Mouse (Mus musculus): ENCODE measurements around the gene Dpp9. TPM values are rescaled to one million over a fixed set of nuclear protein-coding genes. Genes with fewer than 3 reads are reported as not detected.
A peak's percentile ranks its signal among the peaks of the same experiment; 100 is the strongest.

Dpp9 gene
- total RNA-seq, 4 experiments from 2014 or later: 42.6 to 51.1 (median 46.6) TPM

DNA sequence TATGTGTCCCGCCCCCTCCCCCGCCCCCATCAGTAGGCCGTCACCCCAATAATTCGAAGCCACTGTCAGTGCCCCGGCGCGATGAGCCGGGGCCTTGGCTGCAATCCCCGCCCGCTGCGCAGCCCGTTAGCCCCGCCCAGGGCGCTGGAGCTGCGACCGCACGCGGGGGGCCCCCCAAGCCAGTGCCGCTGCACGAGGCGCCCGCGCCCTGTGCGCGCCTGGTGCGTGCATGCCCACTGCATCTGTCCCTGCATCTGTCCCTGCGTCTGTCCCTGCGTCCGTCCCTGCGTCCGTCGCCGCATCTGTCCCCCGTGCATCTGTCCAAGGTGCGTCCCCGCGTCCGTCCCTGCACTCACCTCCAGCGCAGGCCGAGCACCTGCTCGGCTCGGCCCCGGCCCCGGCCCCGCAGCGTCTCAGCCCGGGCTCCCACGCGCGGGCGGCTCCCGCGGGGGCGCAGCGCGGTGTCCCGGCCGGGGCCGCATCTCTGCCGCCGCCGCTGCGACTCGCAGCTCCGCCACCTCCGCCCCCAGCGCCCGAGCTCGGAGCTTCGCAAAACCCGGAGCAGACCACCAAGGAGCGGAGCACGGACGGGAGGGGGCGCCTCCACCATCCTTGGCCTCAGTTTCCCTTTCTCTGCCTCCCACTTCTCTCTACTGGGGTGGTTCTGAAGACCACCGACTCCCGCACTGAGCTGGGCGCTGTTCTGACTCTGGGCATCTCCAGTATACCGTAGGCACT lies 78.7 kb downstream of the Dpp9 start, which contains the start of gene Sema6b:
Gene Sema6b, minus strand, starts transcription at position 486 of the 738 bp plus-strand sequence.
- no peak for DNase-seq (ENCODE audit: low spot score)

DNA sequence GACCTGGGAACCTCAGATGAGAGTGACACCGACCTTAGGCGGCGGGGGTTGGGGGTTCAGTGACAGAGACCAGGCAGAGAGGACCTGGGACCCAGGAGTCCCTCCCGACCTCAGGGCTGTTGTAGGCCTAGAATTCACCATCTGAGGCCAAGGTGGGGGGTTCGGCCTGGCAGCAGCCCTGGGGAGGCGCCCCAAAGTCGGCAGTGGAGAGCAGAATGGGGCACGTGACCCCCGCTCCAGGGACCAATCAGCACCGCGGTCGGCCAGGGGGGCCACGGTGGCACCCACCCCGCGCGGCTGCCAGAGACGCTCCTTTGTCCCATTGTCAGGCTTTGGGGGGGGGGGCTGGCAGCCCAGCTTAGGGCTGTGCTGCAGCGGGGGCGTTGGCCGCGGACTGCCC lies 79.3 kb downstream of the Dpp9 start:
- no peak for DNase-seq (ENCODE audit: low spot score)

DNA sequence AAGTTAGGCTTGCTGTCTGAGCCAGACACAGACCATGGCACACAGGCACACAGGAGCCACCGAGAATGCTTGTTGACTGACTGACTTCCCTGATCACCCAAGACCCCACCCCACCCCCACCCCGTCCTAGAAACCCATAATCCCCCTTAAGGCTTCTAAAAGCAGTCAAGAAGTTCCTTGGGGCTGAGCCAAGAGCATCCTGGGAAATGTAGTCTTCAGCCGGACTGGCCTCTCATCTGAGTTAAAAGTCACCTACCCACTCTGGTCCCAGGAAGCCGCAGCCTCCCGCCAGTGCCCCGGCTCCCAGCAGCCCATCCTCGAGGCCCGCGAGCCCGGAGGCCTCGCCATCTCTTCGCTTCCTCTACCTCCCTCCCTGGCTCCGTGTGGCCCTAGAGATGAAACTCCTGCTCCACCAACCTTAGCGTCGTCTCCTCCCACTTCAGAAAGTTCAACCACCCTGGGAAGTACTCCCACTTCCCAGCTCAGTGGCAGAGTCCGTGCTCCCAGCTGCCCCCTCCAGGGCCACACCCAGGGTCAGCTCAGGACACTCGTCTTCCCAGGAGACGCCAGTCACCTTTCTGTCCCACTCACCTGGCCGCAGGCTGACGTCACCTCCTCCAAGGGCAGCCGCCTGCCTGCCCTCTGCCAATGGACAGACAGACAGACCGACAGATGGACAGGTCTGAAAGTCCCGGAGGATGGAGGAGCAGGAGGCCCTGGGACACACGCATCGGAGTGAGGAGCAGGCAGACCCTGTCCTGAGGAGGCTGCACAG lies 80.7 kb downstream of the Dpp9 start:
- no peak for DNase-seq (ENCODE audit: low spot score)

Small RNA genes within 50 kb of the gene (microRNA-seq; reads per million reads assigned to microRNA genes)
- gene Gm44397 (not detected), gene Mir7b (15.1 reads per million, percentile 33 among the genes with 10 or more reads in this experiment)

Other genes with a start within 250 kb of the Dpp9 start
- 1 to 10 TPM in 3 of 4 experiments, under 1 TPM in 1; 0.66 to 2.0 (median 1.5) TPM for gene Shd, start 248.4 kb downstream of the Dpp9 start, total RNA-seq (2022)
- 1 to 10 TPM in 1 of 4 experiments, under 1 TPM in 1, not detected in 2; 0.52 to 1.6 TPM for gene Fsd1, start 232.4 kb downstream of the Dpp9 start, total RNA-seq (2022)
- 10 to 100 TPM; 11.8 to 17.5 (median 14.4) TPM for gene Stap2, start 213.3 kb downstream of the Dpp9 start, total RNA-seq (2022)
- gene Mpnd, start 213.2 kb downstream of the Dpp9 start, total RNA-seq (2022): 10 to 100 TPM; 78.9 to 90.4 (median 87.1) TPM
- 10 to 100 TPM; 12.3 to 14.4 (median 13.3) TPM for gene Sh3gl1, start 182.3 kb downstream of the Dpp9 start, total RNA-seq (2022)
- gene Chaf1a, start 178.5 kb downstream of the Dpp9 start, total RNA-seq (2022): 1 to 10 TPM in 3 of 4 experiments, under 1 TPM in 1; 0.84 to 1.9 (median 1.4) TPM
- gene Ubxn6, start 143.9 kb downstream of the Dpp9 start, total RNA-seq (2022): 10 to 100 TPM; 50.4 to 64.4 (median 55.4) TPM
- 10 to 100 TPM; 30.6 to 41.4 (median 35.2) TPM for gene Hdgfl2, start 139.3 kb downstream of the Dpp9 start, total RNA-seq (2022)
- gene Plin4, start 109.1 kb downstream of the Dpp9 start, total RNA-seq (2022): 100 to 1,000 TPM; 140 to 200 (median 164) TPM
- 100 to 1,000 TPM; 110 to 160 (median 150) TPM for gene Plin5, start 101.3 kb downstream of the Dpp9 start, total RNA-seq (2022)
- 10 to 100 TPM; 47.5 to 68.7 (median 60.4) TPM for gene Lrg1, start 96.9 kb downstream of the Dpp9 start, total RNA-seq (2022)
- gene Sema6b, start 78.6 kb downstream of the Dpp9 start, total RNA-seq (2022): 10 to 100 TPM in 1 of 4 experiments, 1 to 10 TPM in 3; 5.4 to 10.4 (median 8.6) TPM
- 1 to 10 TPM; 1.2 to 2.1 (median 1.4) TPM for gene Tnfaip8l1, start 56.4 kb downstream of the Dpp9 start, total RNA-seq (2022)
- gene Mydgf, start 35.0 kb downstream of the Dpp9 start, total RNA-seq (2022): 10 to 100 TPM; 25.5 to 29.8 (median 27.9) TPM
- 100 to 1,000 TPM; 113 to 131 (median 128) TPM for gene Fem1a, start 37.9 kb upstream of the Dpp9 start, total RNA-seq (2022)
- gene Ticam1, start 57.9 kb upstream of the Dpp9 start, total RNA-seq (2022): 1 to 10 TPM; 6.9 to 9.5 (median 8.1) TPM
- gene Plin3, start 74.0 kb upstream of the Dpp9 start, total RNA-seq (2022): 100 to 1,000 TPM; 172 to 233 (median 219) TPM
- gene Arrdc5, start 81.4 kb upstream of the Dpp9 start, total RNA-seq (2022): under 1 TPM in 1 of 4 experiments, not detected in 3; 0.41 TPM
- gene Uhrf1, start 84.4 kb upstream of the Dpp9 start, total RNA-seq (2022): 1 to 10 TPM; 1.5 to 2.6 (median 2.2) TPM
- 10 to 100 TPM; 29.0 to 34.4 (median 32.4) TPM for gene Kdm4b, start 107.2 kb upstream of the Dpp9 start, total RNA-seq (2022)

All from heart, adult 8-10 months (tissue).